Mouse (Mus musculus): ENCODE data around the gene Cmtm5. TPM values are rescaled to one million over a fixed set of nuclear protein-coding genes. Genes with fewer than 3 reads are reported as not detected.
"Not testable (repeated sequence)": the region's sequence is repeated elsewhere in the genome, so short reads cannot be mapped to it uniquely, and the experiment has no call there.

Cmtm5 gene
- polyA plus RNA-seq, 1 experiment = not detected

DNA sequence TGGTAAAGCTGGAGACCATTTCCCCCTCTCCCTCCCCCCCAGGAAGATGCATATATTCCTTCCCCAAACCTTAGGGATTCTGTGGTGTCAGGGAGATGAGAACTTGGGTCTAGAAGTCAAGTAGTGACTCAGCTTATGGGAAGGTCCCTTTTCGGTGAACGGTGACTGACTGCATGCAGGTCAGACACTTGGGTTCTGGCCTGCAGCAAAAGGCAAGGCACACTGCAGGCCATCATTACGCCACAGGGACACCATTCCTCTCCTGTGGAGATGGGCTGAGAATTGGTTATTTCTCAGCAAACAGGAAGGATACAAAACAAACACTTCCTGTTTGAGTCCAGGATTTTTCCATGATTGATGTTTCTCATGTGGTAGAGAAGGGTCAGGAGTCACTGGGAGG is 23.1 kb downstream of the Cmtm5 start:
- H3K36me3 ChIP-seq (ENCODE audit: control insufficient read depth, insufficient read depth, low read length, poor library complexity, severe bottlenecking) = no peaks in the 10 kb centered on the region
- no peak overlapping the region for H3K27ac ChIP-seq (ENCODE audit: insufficient read depth, low read length)
- H3K9me3 ChIP-seq (replicated peaks; ENCODE audit: control insufficient read depth, insufficient read depth, low read length, poor library complexity, severe bottlenecking) = no peaks in the 10 kb centered on the region
- H3K4me1 ChIP-seq (ENCODE audit: control insufficient read depth, insufficient read depth, low read length) = no peaks in the 10 kb centered on the region
- H3K27me3 ChIP-seq (ENCODE audit: control insufficient read depth, insufficient read depth, low read length, poor library complexity, severe bottlenecking) = no peaks in the 10 kb centered on the region
- H3K4me3 ChIP-seq (ENCODE audit: low read depth, low read length) = no peak overlapping the region
- TF ChIP-seq POLR2A (IDR thresholded peaks at IDR 0.05; ENCODE audit: insufficient read depth, low read length) = no peak
- H3K9ac ChIP-seq (ENCODE audit: low read depth, poor library complexity, severe bottlenecking) = no peak overlapping the region

DNA sequence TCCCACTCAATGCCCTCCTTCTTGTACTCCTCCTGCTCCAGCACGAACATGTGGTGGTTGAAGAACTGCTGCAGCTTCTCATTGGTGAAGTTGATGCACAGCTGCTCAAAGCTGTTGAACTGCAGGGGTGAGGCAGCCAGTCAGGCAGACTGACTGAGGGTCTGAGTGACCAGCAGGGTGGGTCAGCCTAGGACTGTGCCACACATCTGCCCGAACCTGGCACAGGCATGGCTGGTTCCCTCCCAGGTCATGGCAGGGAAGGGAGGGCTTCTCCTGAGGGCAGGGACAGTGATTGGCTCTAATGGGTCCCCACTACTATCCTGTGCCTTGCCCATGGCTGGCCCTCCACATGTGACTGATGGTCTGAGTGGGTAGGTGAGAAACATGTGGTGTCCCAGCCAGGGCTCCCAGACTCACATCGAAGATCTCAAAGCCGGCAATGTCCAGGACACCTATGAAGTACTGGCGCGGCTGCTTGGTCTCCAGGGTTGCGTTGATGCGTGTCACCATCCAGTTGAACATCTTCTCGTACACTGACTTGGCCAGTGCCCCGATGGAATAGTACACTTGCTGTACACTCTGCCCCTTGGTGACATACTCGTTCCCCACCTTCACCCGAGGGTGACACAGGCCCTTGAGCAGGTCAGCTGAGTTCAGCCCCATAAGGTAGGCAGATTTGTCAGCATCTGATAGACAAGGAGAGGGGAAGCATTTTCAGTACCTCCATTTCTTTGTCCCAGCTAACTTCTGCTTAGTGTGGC is 24.0 kb downstream of the Cmtm5 start:
- H3K9ac ChIP-seq (ENCODE audit: low read depth, poor library complexity, severe bottlenecking); H3K36me3 ChIP-seq (ENCODE audit: control insufficient read depth, insufficient read depth, low read length, poor library complexity, severe bottlenecking); H3K4me3 ChIP-seq (ENCODE audit: low read depth, low read length); H3K27me3 ChIP-seq (ENCODE audit: control insufficient read depth, insufficient read depth, low read length, poor library complexity, severe bottlenecking); H3K4me1 ChIP-seq (ENCODE audit: control insufficient read depth, insufficient read depth, low read length); H3K27ac ChIP-seq (ENCODE audit: insufficient read depth, low read length); H3K9me3 ChIP-seq (replicated peaks; ENCODE audit: control insufficient read depth, insufficient read depth, low read length, poor library complexity, severe bottlenecking): not testable (repeated sequence)

DNA sequence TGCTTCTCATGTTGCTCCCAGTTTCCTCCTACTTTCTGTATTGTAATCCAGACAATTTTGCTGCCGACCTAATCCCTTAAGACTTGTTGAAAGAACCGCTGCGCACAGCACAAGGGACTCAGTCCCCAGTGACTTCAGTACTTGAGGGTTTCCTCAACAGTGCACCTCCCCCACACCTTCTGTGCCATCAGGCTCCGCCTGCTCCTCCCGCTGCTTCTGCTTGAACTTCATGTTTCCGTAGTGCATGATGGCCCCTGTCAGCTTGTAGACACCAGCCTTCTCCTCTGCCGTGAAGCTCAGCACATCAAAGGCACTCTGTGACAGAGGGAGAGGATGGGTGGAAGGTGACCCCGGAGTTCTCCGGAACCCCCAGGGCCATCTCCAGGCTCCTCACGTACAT is 24.7 kb downstream of the Cmtm5 start:
- no peaks in the 10 kb centered on the region for H3K27me3 ChIP-seq (ENCODE audit: control insufficient read depth, insufficient read depth, low read length, poor library complexity, severe bottlenecking)
- no peak overlapping the region for H3K9ac ChIP-seq (ENCODE audit: low read depth, poor library complexity, severe bottlenecking)
- H3K27ac ChIP-seq (ENCODE audit: insufficient read depth, low read length) = no peak overlapping the region
- no peak for TF ChIP-seq EP300 (IDR thresholded peaks at IDR 0.05; ENCODE audit: insufficient read depth, low read depth, low read length)
- TF ChIP-seq POLR2A (IDR thresholded peaks at IDR 0.05; ENCODE audit: insufficient read depth, low read length) = no peak
- no peak for TF ChIP-seq CTCF (IDR thresholded peaks at IDR 0.05; ENCODE audit: low read depth, low read length)
- no peaks in the 10 kb centered on the region for H3K9me3 ChIP-seq (replicated peaks; ENCODE audit: control insufficient read depth, insufficient read depth, low read length, poor library complexity, severe bottlenecking)
- H3K4me3 ChIP-seq (ENCODE audit: low read depth, low read length) = no peak overlapping the region
- H3K4me1 ChIP-seq (ENCODE audit: control insufficient read depth, insufficient read depth, low read length) = no peaks in the 10 kb centered on the region
- H3K36me3 ChIP-seq (ENCODE audit: control insufficient read depth, insufficient read depth, low read length, poor library complexity, severe bottlenecking) = no peaks in the 10 kb centered on the region

DNA sequence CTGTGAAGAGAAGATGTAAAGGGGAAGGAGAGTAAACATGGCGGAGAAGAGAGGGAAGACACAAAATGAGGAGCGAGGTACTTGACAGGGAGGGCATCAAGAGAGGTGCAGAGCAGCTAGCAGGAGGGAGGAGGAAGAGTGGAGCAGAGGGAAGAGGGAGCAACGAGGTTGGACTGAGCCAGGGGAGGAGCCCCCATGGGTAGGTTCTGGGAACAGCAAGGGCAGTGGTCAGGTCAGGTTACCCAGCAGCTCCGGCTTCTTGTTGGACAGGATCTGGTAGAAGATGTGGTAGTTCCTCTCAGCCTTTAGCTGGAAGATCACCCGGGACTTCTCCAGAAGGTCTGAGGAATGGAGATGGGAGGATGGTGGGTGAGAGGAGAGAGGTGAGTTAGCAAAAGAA is 25.4 kb downstream of the Cmtm5 start:
- H3K9me3 ChIP-seq (replicated peaks; ENCODE audit: control insufficient read depth, insufficient read depth, low read length, poor library complexity, severe bottlenecking) = no peaks in the 10 kb centered on the region
- TF ChIP-seq CTCF (IDR thresholded peaks at IDR 0.05; ENCODE audit: low read depth, low read length) (no peak), EP300 (IDR thresholded peaks at IDR 0.05; ENCODE audit: insufficient read depth, low read depth, low read length) (no peak), POLR2A (IDR thresholded peaks at IDR 0.05; ENCODE audit: insufficient read depth, low read length) (no peak)
- no peak overlapping the region for H3K9ac ChIP-seq (ENCODE audit: low read depth, poor library complexity, severe bottlenecking)
- H3K4me3 ChIP-seq (ENCODE audit: low read depth, low read length) = no peak overlapping the region
- H3K4me1 ChIP-seq (ENCODE audit: control insufficient read depth, insufficient read depth, low read length) = no peaks in the 10 kb centered on the region
- H3K36me3 ChIP-seq (ENCODE audit: control insufficient read depth, insufficient read depth, low read length, poor library complexity, severe bottlenecking) = no peaks in the 10 kb centered on the region
- H3K27me3 ChIP-seq (ENCODE audit: control insufficient read depth, insufficient read depth, low read length, poor library complexity, severe bottlenecking) = no peaks in the 10 kb centered on the region
- no peak overlapping the region for H3K27ac ChIP-seq (ENCODE audit: insufficient read depth, low read length)

DNA sequence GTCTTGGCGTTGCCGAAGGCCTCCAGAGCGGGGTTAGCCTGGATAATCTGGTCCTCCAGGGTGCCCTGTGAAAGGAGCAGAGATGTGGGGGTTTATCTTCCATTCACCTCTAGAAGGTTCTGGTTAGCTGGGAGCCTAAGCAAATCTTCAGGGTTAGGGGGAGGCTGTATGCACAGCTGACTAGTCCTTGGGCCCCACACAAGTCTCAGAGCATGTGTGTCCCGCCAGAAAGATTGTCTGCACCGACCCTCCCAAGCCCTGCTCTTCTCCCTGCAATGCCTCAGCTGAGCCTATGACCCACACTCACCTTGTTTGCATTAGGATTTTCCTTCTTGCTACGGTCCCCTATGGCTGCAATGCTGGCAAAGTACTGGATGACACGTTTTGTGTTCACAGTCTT is 26.7 kb downstream of the Cmtm5 start:
- Histone ChIP-seq H3K4me1 (ENCODE audit: control insufficient read depth, insufficient read depth, low read length) (no peaks in the 10 kb centered on the region), H3K27me3 (ENCODE audit: control insufficient read depth, insufficient read depth, low read length, poor library complexity, severe bottlenecking) (no peaks in the 10 kb centered on the region), H3K27ac (ENCODE audit: insufficient read depth, low read length) (no peak overlapping the region), H3K36me3 (ENCODE audit: control insufficient read depth, insufficient read depth, low read length, poor library complexity, severe bottlenecking) (no peaks in the 10 kb centered on the region), H3K4me3 (ENCODE audit: low read depth, low read length) (no peak overlapping the region), H3K9me3 (replicated peaks; ENCODE audit: control insufficient read depth, insufficient read depth, low read length, poor library complexity, severe bottlenecking) (no peaks in the 10 kb centered on the region), H3K9ac (ENCODE audit: low read depth, poor library complexity, severe bottlenecking) (no peak overlapping the region)
- no peak for TF ChIP-seq CTCF (IDR thresholded peaks at IDR 0.05; ENCODE audit: low read depth, low read length)
- TF ChIP-seq EP300 (IDR thresholded peaks at IDR 0.05; ENCODE audit: insufficient read depth, low read depth, low read length) = no peak
- TF ChIP-seq POLR2A (IDR thresholded peaks at IDR 0.05; ENCODE audit: insufficient read depth, low read length) = no peak

DNA sequence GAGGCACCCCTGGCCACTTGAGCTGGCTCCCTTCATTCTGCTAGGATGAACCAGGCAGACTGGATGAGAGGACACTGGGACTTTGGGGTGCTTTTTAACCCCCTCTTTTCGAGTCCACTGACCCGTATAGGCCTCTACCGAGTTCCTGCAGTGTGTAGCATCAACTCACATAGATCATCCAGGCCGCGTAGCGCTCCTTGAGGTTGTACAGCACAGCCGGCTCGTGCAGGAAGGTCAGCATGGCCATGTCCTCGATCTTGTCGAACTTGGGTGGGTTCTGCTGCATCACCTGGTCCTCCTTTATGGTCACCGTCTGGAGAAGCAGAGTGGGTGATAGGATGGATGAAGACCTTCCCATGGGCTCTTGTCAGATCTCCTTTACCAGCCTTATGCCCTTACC is 27.7 kb downstream of the Cmtm5 start:
- H3K4me3 ChIP-seq (ENCODE audit: low read depth, low read length) = no peak overlapping the region
- H3K4me1 ChIP-seq (ENCODE audit: control insufficient read depth, insufficient read depth, low read length) = no peaks in the 10 kb centered on the region
- TF ChIP-seq POLR2A (IDR thresholded peaks at IDR 0.05; ENCODE audit: insufficient read depth, low read length) (no peak), CTCF (IDR thresholded peaks at IDR 0.05; ENCODE audit: low read depth, low read length) (no peak), EP300 (IDR thresholded peaks at IDR 0.05; ENCODE audit: insufficient read depth, low read depth, low read length) (no peak)
- no peaks in the 10 kb centered on the region for H3K9me3 ChIP-seq (replicated peaks; ENCODE audit: control insufficient read depth, insufficient read depth, low read length, poor library complexity, severe bottlenecking)
- H3K27me3 ChIP-seq (ENCODE audit: control insufficient read depth, insufficient read depth, low read length, poor library complexity, severe bottlenecking) = no peaks in the 10 kb centered on the region
- H3K27ac ChIP-seq (ENCODE audit: insufficient read depth, low read length) = no peak overlapping the region
- no peaks in the 10 kb centered on the region for H3K36me3 ChIP-seq (ENCODE audit: control insufficient read depth, insufficient read depth, low read length, poor library complexity, severe bottlenecking)
- H3K9ac ChIP-seq (ENCODE audit: low read depth, poor library complexity, severe bottlenecking) = no peak overlapping the region
